Mouse (Mus musculus) stomach, postnatal 0 days (tissue): Measurements from ENCODE around the gene Rasgef1b.

Source experiments
- CTCF ChIP-seq: IDR thresholded peaks from 2 replicates; pipeline ENCODE4 v1.5.1; 2016; ENCODE audit warnings: antibody characterized with exemption, low read depth, mild to moderate bottlenecking, moderate library complexity
- EP300 ChIP-seq: optimal IDR thresholded peaks from 2 replicates; pipeline ENCODE3; 2016; ENCODE audit warnings: antibody characterized with exemption

GRCm38 (mm10) chr5:99262197-99262920 lies 466.5 kb downstream of the Rasgef1b start:
- TF ChIP-seq CTCF (no peak), EP300 (no peak)
